In genomic region chr5:3666585-3666984, GRCm38 (mm10) we compare ENCODE assay signal across 27 mouse cellular contexts. TPM values are rescaled to one million over a fixed set of nuclear protein-coding genes. Genes with fewer than 3 reads are reported as not detected.
DNase-seq lines count a peak whose midpoint lies in the region; ATAC-seq and TF ChIP-seq lines count a peak whose summit lies in the region.
"Had no signal": no experiment of that assay in that cellular context is flagged by ENCODE, and none has a peak within 500 bp of the region (broad histone marks: within the 10 kb centered on the region; RNA-seq: fewer than 3 reads in every experiment).

No protein-coding gene starts in this region.

- no peak overlapping the region for H3K27ac ChIP-seq in thymus, adult 2 months (ENCODE audit: control insufficient read depth, insufficient read depth, low read length)
- H3K27ac ChIP-seq in limb, embryonic 10.5 days: peak overlapping the region; percentile 54; the same call in 1 of the 2 replicates
- H3K27ac ChIP-seq: forebrain, embryonic 13.5 days; heart, adult 2 months; hindbrain, postnatal 0 days; limb, embryonic 15.5 days; liver, embryonic 15.5 days; macrophage had no signal

- TF ChIP-seq POLR2A in thymus, adult 2 months (IDR thresholded peaks at IDR 0.05; ENCODE audit: control insufficient read depth, extremely low read depth, insufficient read depth, low read length, poor library complexity): no peak

- peak; percentile 14 for DNase-seq in thymus, adult 2 months
- DNase-seq in thymus, postnatal 10 days (ENCODE audit: low spot score in 2 of 2): no peak
- DNase-seq in limb, embryonic 10.5 days (ENCODE audit: low spot score): no peak
- DNase-seq in thymus, postnatal 4 days: peak; percentile 30
- no peak for DNase-seq in ovary, postnatal 10 days (ENCODE audit: low spot score)
- DNase-seq in kidney, postnatal 36 days: no peak
- DNase-seq in Muller cell, postnatal 12 days (ENCODE audit: inconsistent ontology term): no peak
- DNase-seq: adrenal gland, adult 8-10 months; cerebellum, adult 9-11 months; gastrocnemius, postnatal 10 days; heart, adult 2 months; heart, postnatal 4 days; kidney, adult 18-20 months; kidney, postnatal 10 days; midbrain, embryonic 14.5 days had no signal

- peak; percentile 77 for ATAC-seq in megakaryocyte-erythroid progenitor cell, adult 5-6 weeks (replicated peaks; ENCODE audit: low FRiP score, low TSS enrichment, poor library complexity, severe bottlenecking)
- ATAC-seq: forebrain, embryonic 13.5 days; hindbrain, postnatal 0 days had no signal

- peaks cover 14% of the 10 kb centered on the region for H3K4me1 ChIP-seq in thymus, adult 2 months (replicated peaks; ENCODE audit: control insufficient read depth, insufficient read depth, low read length)
- peaks cover 12% of the 10 kb centered on the region for H3K4me1 ChIP-seq in limb, embryonic 10.5 days
- H3K4me1 ChIP-seq: forebrain, embryonic 13.5 days; limb, embryonic 15.5 days had no signal

- no peak for TF ChIP-seq CTCF in thymus, adult 2 months (IDR thresholded peaks at IDR 0.05; ENCODE audit: borderline replicate concordance, control insufficient read depth, extremely low read depth, insufficient read depth, low read length, poor library complexity)

- H3K36me3 ChIP-seq in thymus, adult 2 months (ENCODE audit: control insufficient read depth, insufficient read depth, low read length): no peaks in the 10 kb centered on the region
- no peaks in the 10 kb centered on the region for H3K36me3 ChIP-seq in limb, embryonic 10.5 days
- H3K36me3 ChIP-seq: limb, embryonic 15.5 days; liver, embryonic 15.5 days had no signal

- H3K4me3 ChIP-seq in thymus, adult 2 months (ENCODE audit: control insufficient read depth, insufficient read depth, low read length): no peak overlapping the region
- no peak overlapping the region for H3K4me3 ChIP-seq in limb, embryonic 10.5 days
- H3K4me3 ChIP-seq: forebrain, embryonic 13.5 days; heart, adult 2 months; limb, embryonic 15.5 days; liver, embryonic 15.5 days; myocyte had no signal

- no peaks in the 10 kb centered on the region for H3K9me3 ChIP-seq in limb, embryonic 10.5 days (replicated peaks)
- H3K9me3 ChIP-seq: forebrain, embryonic 13.5 days; limb, embryonic 15.5 days; liver, embryonic 15.5 days had no signal

- WGBS in thymus, adult 2 months: 61% methylated on average over 12 of the region's 12 CpGs
- WGBS in limb, embryonic 10.5 days: 86% methylated on average over 12 of the region's 12 CpGs

- H3K27me3 ChIP-seq in thymus, adult 2 months (ENCODE audit: control insufficient read depth, insufficient read depth, low read length): no peaks in the 10 kb centered on the region
- no peaks in the 10 kb centered on the region for H3K27me3 ChIP-seq in limb, embryonic 10.5 days (ENCODE audit: low read depth, poor library complexity, severe bottlenecking)
- H3K27me3 ChIP-seq: forebrain, embryonic 13.5 days; limb, embryonic 15.5 days; liver, embryonic 15.5 days had no signal

RNA-seq across cellular contexts. Expression of gene Gatad1, which starts 9.6 kb away (rescaled TPM):
- 37.1 and 52.0 TPM in 2 replicates for polyA plus RNA-seq in thymus, adult 2 months (2012; rRNA removed)
- 66.9 and 68.7 TPM in 2 replicates for polyA plus RNA-seq in limb, embryonic 10.5 days (2016; fragmentation: Nextera tagmentation; extraction: Ambion mirVana)
- total RNA-seq in megakaryocyte-erythroid progenitor cell, adult 5-6 weeks (2014; fragmentation: Nextera tagmentation): 95.7 and 101 TPM in 2 replicates
- total RNA-seq in megakaryocyte-erythroid progenitor cell, adult 5-6 weeks (2017): 183 and 187 TPM in 2 replicates

RNA-seq across cellular contexts. Expression of gene Tmbim7, which starts 15.6 kb away (rescaled TPM):
- polyA plus RNA-seq in thymus, adult 2 months (2012; rRNA removed): not detected in 2 replicates
- polyA plus RNA-seq in limb, embryonic 10.5 days (2016; fragmentation: Nextera tagmentation; extraction: Ambion mirVana): not detected in 2 replicates
- 0.94 and 1.4 TPM in 2 replicates for total RNA-seq in megakaryocyte-erythroid progenitor cell, adult 5-6 weeks (2014; fragmentation: Nextera tagmentation)
- not detected in 2 replicates for total RNA-seq in megakaryocyte-erythroid progenitor cell, adult 5-6 weeks (2017)
- total RNA-seq: adrenal gland, adult 8-10 months; gastrocnemius, postnatal 10 days; heart, adult 2 months; heart, postnatal 4 days; hindbrain, postnatal 0 days; left cerebral cortex, adult 18-20 months; neutrophil, adult 5-6 weeks had no signal
- polyA plus RNA-seq: forebrain, embryonic 13.5 days; heart, embryonic 14.5 days; hindbrain, postnatal 0 days; limb, embryonic 15.5 days; liver, embryonic 15.5 days; lung, embryonic 16.5 days; macrophage; midbrain, embryonic 14.5 days; myocyte; small intestine, adult 2 months had no signal

Comparison
In these comparisons a context has a peak if more than half of its experiments do, and no peak if none do; other contexts are left out.
1. DNase-seq: peak in thymus, adult 2 months (single experiment) and thymus, postnatal 4 days (single experiment); none in thymus, postnatal 10 days (0 of 2), limb, embryonic 10.5 days (single experiment), ovary, postnatal 10 days (single experiment), kidney, postnatal 36 days (0 of 2) and Muller cell, postnatal 12 days (single experiment).